Mouse (Mus musculus) ES-E14 (cell line): ENCODE results near the gene Ppp1r9b.

Experiments used
- MAFK ChIP-seq: IDR thresholded peaks from 2 replicates; pipeline ENCODE4 v1.6.1; 2014; ENCODE audit warnings: mild to moderate bottlenecking, low read depth, low read length, inconsistent platforms; ENCODE audit not compliant: insufficient read depth
- ZNF384 ChIP-seq: IDR thresholded peaks from 2 replicates; pipeline ENCODE4 v1.6.1; 2012; ENCODE audit warnings: low read depth, low read length, inconsistent platforms

DNA sequence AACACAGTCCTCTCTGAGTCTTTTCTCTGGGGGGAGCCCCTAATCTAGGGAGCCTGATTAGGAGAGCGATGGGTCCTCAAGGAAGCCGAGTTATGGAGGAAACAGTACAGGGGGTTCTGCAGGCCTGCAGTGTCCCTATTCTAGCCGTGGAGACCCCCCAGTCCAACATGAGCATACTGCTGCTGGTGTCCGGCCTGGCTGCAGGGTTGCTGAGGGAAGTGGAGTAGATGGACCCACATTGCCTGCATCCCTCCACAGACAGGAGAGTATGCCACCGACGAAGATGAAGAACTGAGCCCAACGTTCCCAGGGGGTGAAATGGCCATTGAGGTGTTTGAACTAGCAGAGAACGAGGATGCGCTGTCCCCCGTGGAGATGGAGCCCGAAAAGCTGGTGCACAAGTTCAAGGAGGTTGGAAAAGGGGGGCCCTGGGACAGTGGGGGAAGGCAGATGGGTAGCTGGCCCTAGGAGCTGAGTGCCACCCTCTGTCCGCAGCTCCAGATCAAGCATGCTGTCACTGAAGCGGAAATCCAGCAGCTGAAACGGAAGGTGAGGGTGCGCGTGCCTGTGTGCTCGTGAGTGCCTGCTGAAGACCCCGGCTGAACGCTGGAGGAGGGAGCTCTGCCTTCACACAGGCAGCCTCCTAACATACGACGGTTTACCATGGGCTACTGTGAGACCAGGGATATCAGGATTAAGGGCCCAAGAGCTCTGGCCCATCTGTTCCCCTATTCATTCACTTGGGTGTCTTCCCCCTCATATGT is 10.9 kb downstream of the Ppp1r9b start:
- no peak for TF ChIP-seq ZNF384
- no peak for TF ChIP-seq MAFK
